ENCODE assay signal across 23 mouse cellular contexts in the genomic region with DNA sequence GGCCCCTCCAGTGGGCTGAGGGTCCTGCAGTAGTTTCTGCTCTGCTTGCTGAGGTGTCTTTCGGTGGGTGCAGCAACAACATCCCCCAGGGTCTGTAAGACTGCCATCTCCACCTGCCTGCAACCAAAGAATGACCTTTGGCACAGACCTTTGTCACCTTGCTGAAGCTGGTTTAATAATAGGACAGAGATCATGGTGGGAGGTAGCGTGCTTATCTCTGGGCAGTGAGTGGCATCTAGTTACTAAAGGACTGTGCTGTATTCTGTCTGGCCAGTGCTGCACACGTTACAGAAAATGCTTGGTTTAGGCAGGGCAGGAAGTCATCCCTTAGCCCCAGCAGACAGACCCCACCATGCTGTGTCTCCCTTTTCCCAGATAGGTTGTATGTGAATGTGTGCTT. TPM values are rescaled to one million over a fixed set of nuclear protein-coding genes. Genes with fewer than 3 reads are reported as not detected.
A peak's percentile ranks its signal among the peaks of the same experiment; 100 is the strongest.
DNase-seq lines count a peak whose midpoint lies in the region; ATAC-seq and TF ChIP-seq lines count a peak whose summit lies in the region.
"Had no signal": no experiment of that assay in that cellular context is flagged by ENCODE, and none has a peak within 500 bp of the region (broad histone marks: within the 10 kb centered on the region; RNA-seq: fewer than 3 reads in every experiment).

No protein-coding gene starts in this region.

- no peaks in the 10 kb centered on the region for H3K79me2 ChIP-seq in liver, adult 2 months (ENCODE audit: control insufficient read depth, insufficient read depth, low read length)

- ATAC-seq in heart, embryonic 14.5 days (ENCODE audit: insufficient number of reproducible peaks, insufficient read depth, low FRiP score, low read depth): peak; percentile 56; the same call in 1 of the 2 replicates
- ATAC-seq in heart, embryonic 11.5 days (replicated peaks; ENCODE audit: insufficient number of reproducible peaks, low FRiP score, low TSS enrichment): no peak
- no peak for ATAC-seq in liver, embryonic 11.5 days (replicated peaks; ENCODE audit: low FRiP score)
- ATAC-seq in intestine, embryonic 16.5 days: peak; percentile 78

- no peak for TF ChIP-seq CTCF in liver, adult 2 months (IDR thresholded peaks at IDR 0.05; ENCODE audit: low read depth, low read length)

- no peak overlapping the region for H3K9ac ChIP-seq in heart, embryonic 14.5 days (ENCODE audit: low read length)
- no peak overlapping the region for H3K9ac ChIP-seq in heart, embryonic 11.5 days (ENCODE audit: low read depth, low read length)
- H3K9ac ChIP-seq in liver, adult 2 months (ENCODE audit: low read depth, low read length): peak overlapping the region; percentile 6; the same call in 1 of the 2 replicates
- no peak overlapping the region for H3K9ac ChIP-seq in liver, embryonic 11.5 days (ENCODE audit: low read depth, low read length)
- peak overlapping the region; percentile 17; the same call in 1 of the 2 replicates for H3K9ac ChIP-seq in intestine, embryonic 16.5 days (ENCODE audit: low read depth, low read length)
- H3K9ac ChIP-seq: neural tube, embryonic 13.5 days had no signal

- H3K27me3 ChIP-seq in heart, embryonic 14.5 days (ENCODE audit: control insufficient read depth, insufficient read depth, low read length): no peaks in the 10 kb centered on the region
- no peaks in the 10 kb centered on the region for H3K27me3 ChIP-seq in heart, embryonic 11.5 days (ENCODE audit: control insufficient read depth, insufficient read depth, low read length)
- H3K27me3 ChIP-seq in liver, adult 2 months (ENCODE audit: control insufficient read depth, insufficient read depth, low read length): no peaks in the 10 kb centered on the region
- H3K27me3 ChIP-seq in liver, embryonic 11.5 days (replicated peaks; ENCODE audit: control insufficient read depth, insufficient read depth, low read length): no peaks in the 10 kb centered on the region
- no peaks in the 10 kb centered on the region for H3K27me3 ChIP-seq in intestine, embryonic 16.5 days (replicated peaks; ENCODE audit: control insufficient read depth, insufficient read depth, low read length)
- H3K27me3 ChIP-seq: neural tube, embryonic 13.5 days had no signal

- H3K4me1 ChIP-seq in heart, embryonic 14.5 days (ENCODE audit: control insufficient read depth in 2 of 2, insufficient read depth in 2 of 2, low read length in 2 of 2): peaks cover 18 to 31% of the 10 kb centered on the region in 2 experiments
- H3K4me1 ChIP-seq in heart, embryonic 11.5 days (ENCODE audit: control insufficient read depth, insufficient read depth, low read length): peaks cover 8% of the 10 kb centered on the region; the same call in 1 of the 2 replicates
- H3K4me1 ChIP-seq in liver, adult 2 months (ENCODE audit: control insufficient read depth, insufficient read depth, low read length): peaks cover 23% of the 10 kb centered on the region
- H3K4me1 ChIP-seq in liver, embryonic 11.5 days (replicated peaks; ENCODE audit: control insufficient read depth, insufficient read depth, low read length): no peaks in the 10 kb centered on the region
- peaks cover 20% of the 10 kb centered on the region for H3K4me1 ChIP-seq in intestine, embryonic 16.5 days (ENCODE audit: control insufficient read depth, insufficient read depth, low read length)

- no peaks in the 10 kb centered on the region for H3K9me3 ChIP-seq in heart, embryonic 14.5 days (ENCODE audit: control insufficient read depth, low read length)
- no peaks in the 10 kb centered on the region for H3K9me3 ChIP-seq in heart, embryonic 11.5 days (replicated peaks; ENCODE audit: control insufficient read depth, low read length)
- no peaks in the 10 kb centered on the region for H3K9me3 ChIP-seq in liver, embryonic 11.5 days (ENCODE audit: control insufficient read depth, low read length)
- H3K9me3 ChIP-seq in intestine, embryonic 16.5 days (ENCODE audit: control insufficient read depth, low read length): no peaks in the 10 kb centered on the region
- H3K9me3 ChIP-seq: forebrain, embryonic 10.5 days; megakaryocyte, embryonic 14.5 days; neural tube, embryonic 13.5 days had no signal

- 34% methylated on average over 3 of the region's 3 CpGs for WGBS in heart, embryonic 14.5 days
- WGBS in heart, embryonic 11.5 days (ENCODE audit: insufficient replicate concordance): 42% methylated on average over 3 of the region's 3 CpGs
- WGBS in liver, adult 2 months: 27% methylated on average over 3 of the region's 3 CpGs
- WGBS in liver, embryonic 11.5 days: 58% methylated on average over 3 of the region's 3 CpGs
- 44% methylated on average over 3 of the region's 3 CpGs for WGBS in intestine, embryonic 16.5 days

- H3K27ac ChIP-seq in heart, embryonic 14.5 days (replicated peaks in 1 of 2; ENCODE audit: control insufficient read depth in 1 of 2, insufficient read depth in 1 of 2, low read depth in 2 of 2, low read length in 2 of 2): peak overlapping the region; percentile 7 to 58; a peak in 3 of 4 replicates
- no peak overlapping the region for H3K27ac ChIP-seq in heart, embryonic 11.5 days (ENCODE audit: low read depth, low read length)
- H3K27ac ChIP-seq in liver, adult 2 months (replicated peaks; ENCODE audit: insufficient read depth, low read depth, low read length): peak overlapping the region; percentile 89
- no peak overlapping the region for H3K27ac ChIP-seq in liver, embryonic 11.5 days (ENCODE audit: low read depth, low read length)
- peak overlapping the region; percentile 34 for H3K27ac ChIP-seq in intestine, embryonic 16.5 days (ENCODE audit: low read length)
- H3K27ac ChIP-seq: forebrain, embryonic 10.5 days; left cerebral cortex, adult 2 months; neural tube, embryonic 13.5 days had no signal

- H3K36me3 ChIP-seq in heart, embryonic 14.5 days (ENCODE audit: control insufficient read depth, insufficient read depth, low read length): no peaks in the 10 kb centered on the region
- no peaks in the 10 kb centered on the region for H3K36me3 ChIP-seq in heart, embryonic 11.5 days (ENCODE audit: control insufficient read depth, insufficient read depth, low read length)
- no peaks in the 10 kb centered on the region for H3K36me3 ChIP-seq in liver, adult 2 months (ENCODE audit: control insufficient read depth, insufficient read depth, low read length)
- no peaks in the 10 kb centered on the region for H3K36me3 ChIP-seq in liver, embryonic 11.5 days (ENCODE audit: control insufficient read depth, insufficient read depth, low read length)
- H3K36me3 ChIP-seq in intestine, embryonic 16.5 days (ENCODE audit: control insufficient read depth, insufficient read depth, low read length): no peaks in the 10 kb centered on the region
- H3K36me3 ChIP-seq: forebrain, embryonic 10.5 days; neural tube, embryonic 13.5 days had no signal

- no peak overlapping the region for H3K4me2 ChIP-seq in heart, embryonic 14.5 days (ENCODE audit: low read length)
- H3K4me2 ChIP-seq in heart, embryonic 11.5 days: no peak overlapping the region
- no peak overlapping the region for H3K4me2 ChIP-seq in liver, embryonic 11.5 days
- H3K4me2 ChIP-seq in intestine, embryonic 16.5 days (ENCODE audit: low read depth, low read length): 0 out of 2 replicates have a peak overlapping the region, but pooled peaks have one; percentile 24
- H3K4me2 ChIP-seq: neural tube, embryonic 13.5 days had no signal

- peak; percentile 95 for DNase-seq in liver, adult 2 months (ENCODE audit: extremely low read depth, low read depth, low spot score)
- no peak for DNase-seq in liver, embryonic 11.5 days (ENCODE audit: low spot score)
- no peak for DNase-seq in gastrocnemius, adult 18-20 months (ENCODE audit: low spot score)
- no peak for DNase-seq in urinary bladder, postnatal 25 days (ENCODE audit: low spot score)
- DNase-seq: adrenal gland, postnatal 25 days; cerebellum, adult 11 months; cerebellum, postnatal 25 days; layer of hippocampus, adult 9-11 months; left cerebral cortex, postnatal 4 days; lung, adult 18-20 months; midbrain, embryonic 14.5 days; thymus, postnatal 14 days had no signal

- no peak overlapping the region for H3K4me3 ChIP-seq in heart, embryonic 14.5 days (ENCODE audit: control insufficient read depth in 1 of 2, insufficient read depth in 1 of 2, low read depth in 1 of 2, low read length in 2 of 2)
- no peak overlapping the region for H3K4me3 ChIP-seq in heart, embryonic 11.5 days (ENCODE audit: low read depth, low read length)
- no peak overlapping the region for H3K4me3 ChIP-seq in liver, adult 2 months (ENCODE audit: insufficient read depth, low read depth, low read length)
- H3K4me3 ChIP-seq in liver, embryonic 11.5 days (ENCODE audit: low read depth, low read length): no peak overlapping the region
- H3K4me3 ChIP-seq in intestine, embryonic 16.5 days (ENCODE audit: low read length): no peak overlapping the region
- H3K4me3 ChIP-seq: forebrain, embryonic 10.5 days; left cerebral cortex, adult 2 months; megakaryocyte, embryonic 14.5 days; neural tube, embryonic 13.5 days had no signal

- TF ChIP-seq POLR2A in liver, adult 2 months (IDR thresholded peaks at IDR 0.05; ENCODE audit: extremely low read depth, insufficient read depth, low read length): no peak

RNA-seq across cellular contexts. Expression of a gene that starts 22.9 kb away (rescaled TPM):
- 39.4 and 44.1 TPM in 2 replicates for polyA plus RNA-seq in heart, embryonic 14.5 days (2014; fragmentation: Nextera tagmentation; extraction: Ambion mirVana)
- 32.7 and 40.0 TPM in 2 replicates for polyA plus RNA-seq in heart, embryonic 11.5 days (2014; fragmentation: Nextera tagmentation; extraction: Ambion mirVana)
- 38.0 and 48.6 TPM in 2 replicates for total RNA-seq in liver, adult 2 months (2014; rRNA removed)
- polyA plus RNA-seq in liver, adult 2 months (2012; rRNA removed): 69.9 and 91.0 TPM in 2 replicates
- polyA plus RNA-seq in liver, embryonic 11.5 days (2014; fragmentation: Nextera tagmentation; extraction: Ambion mirVana): 20.4 and 21.0 TPM in 2 replicates
- 28.7 and 31.7 TPM in 2 replicates for polyA plus RNA-seq in intestine, embryonic 16.5 days (2015; fragmentation: Nextera tagmentation; extraction: Ambion mirVana)
- total RNA-seq in gastrocnemius, adult 18-20 months (2021): 1 to 10 TPM; 3.6 to 5.1 TPM

RNA-seq across cellular contexts. Expression of a gene that starts 51.1 kb away (rescaled TPM):
- polyA plus RNA-seq in heart, embryonic 14.5 days (2014; fragmentation: Nextera tagmentation; extraction: Ambion mirVana): not detected in 2 replicates
- not detected in 2 replicates for polyA plus RNA-seq in heart, embryonic 11.5 days (2014; fragmentation: Nextera tagmentation; extraction: Ambion mirVana)
- total RNA-seq in liver, adult 2 months (2014; rRNA removed): 0.13 and 0.28 TPM in 2 replicates
- 0.31 and 0.33 TPM in 2 replicates for polyA plus RNA-seq in liver, adult 2 months (2012; rRNA removed)
- 0.47 and 0.84 TPM in 2 replicates for polyA plus RNA-seq in liver, embryonic 11.5 days (2014; fragmentation: Nextera tagmentation; extraction: Ambion mirVana)
- polyA plus RNA-seq in intestine, embryonic 16.5 days (2015; fragmentation: Nextera tagmentation; extraction: Ambion mirVana): 24.9 and 40.5 TPM in 2 replicates
- under 1 TPM in 1 of 2 experiments, not detected in 1; 0.05 TPM for total RNA-seq in gastrocnemius, adult 18-20 months (2021)
- total RNA-seq: gastrocnemius, adult 8-10 months; granulocyte monocyte progenitor cell, adult 5-6 weeks; left cerebral cortex, postnatal 4 days; MEL had no signal
- polyA plus RNA-seq: hindbrain, embryonic 11.5 days had no signal

Comparison
In these comparisons a context has a peak if more than half of its experiments do, and no peak if none do; other contexts are left out.
1. ATAC-seq: peak in heart, embryonic 14.5 days (single experiment) and intestine, embryonic 16.5 days (single experiment); none in heart, embryonic 11.5 days (single experiment) and liver, embryonic 11.5 days (single experiment).
2. H3K27ac ChIP-seq: peak in heart, embryonic 14.5 days (2 of 2), liver, adult 2 months (single experiment) and intestine, embryonic 16.5 days (single experiment); none in heart, embryonic 11.5 days (single experiment) and liver, embryonic 11.5 days (single experiment).
3. H3K9ac ChIP-seq: peak in liver, adult 2 months (single experiment) and intestine, embryonic 16.5 days (single experiment); none in heart, embryonic 14.5 days (single experiment), heart, embryonic 11.5 days (single experiment) and liver, embryonic 11.5 days (single experiment).
4. RNA of a gene that starts 51.1 kb away (polyA plus RNA-seq): 24.9 to 40.5 TPM in intestine, embryonic 16.5 days; 0.47 to 0.84 TPM in liver, embryonic 11.5 days, 0.31 to 0.33 TPM in liver, adult 2 months, not detected in heart, embryonic 14.5 days and not detected in heart, embryonic 11.5 days; every median in the first group is over 10 times any median in the second.